Mouse (Mus musculus): ENCODE results near the gene Plagl1. TPM values are rescaled to one million over a fixed set of nuclear protein-coding genes. Genes with fewer than 3 reads are reported as not detected.

The Plagl1 gene
- total RNA-seq, 2 experiments from 2014 or later, result 38.4 to 39.4 TPM

GRCm38 (mm10) chr10:13082459-13082858, 22.2 kb downstream of the Plagl1 start:
- DNase-seq (ENCODE audit: low spot score in 2 of 2), result peak in 1 of 2 experiments; percentile 49

GRCm38 (mm10) chr10:13090596-13091424, 30.5 kb downstream of the Plagl1 start:
- DNase-seq (ENCODE audit: low spot score in 2 of 2), result peak; percentile 61 to 77

- no peak for DNase-seq (ENCODE audit: low spot score in 2 of 2)
Observed at GRCm38 (mm10) chr10:13092996-13093395, 32.7 kb downstream of the Plagl1 start.

- DNase-seq (ENCODE audit: low spot score in 2 of 2), result no peak
Observed at GRCm38 (mm10) chr10:13098895-13099294, 38.6 kb downstream of the Plagl1 start.

- no peak for DNase-seq (ENCODE audit: low spot score in 2 of 2)
Observed at GRCm38 (mm10) chr10:13100061-13100648, 39.9 kb downstream of the Plagl1 start.

GRCm38 (mm10) chr10:13102360-13102759, 42.1 kb downstream of the Plagl1 start:
- no peak for DNase-seq (ENCODE audit: low spot score in 2 of 2)

GRCm38 (mm10) chr10:13103838-13104237, 43.5 kb downstream of the Plagl1 start:
- no peak for DNase-seq (ENCODE audit: low spot score in 2 of 2)

- DNase-seq (ENCODE audit: low spot score in 2 of 2), result no peak
Observed at GRCm38 (mm10) chr10:13106909-13107624, 46.8 kb downstream of the Plagl1 start.

- no peak for DNase-seq (ENCODE audit: low spot score in 2 of 2)
Observed at GRCm38 (mm10) chr10:13108021-13108548, 47.8 kb downstream of the Plagl1 start.

GRCm38 (mm10) chr10:13108847-13109246, 48.5 kb downstream of the Plagl1 start:
- DNase-seq (ENCODE audit: low spot score in 2 of 2), result no peak

GRCm38 (mm10) chr10:13109781-13110180, 49.5 kb downstream of the Plagl1 start:
- no peak for DNase-seq (ENCODE audit: low spot score in 2 of 2)

GRCm38 (mm10) chr10:13112849-13113248, 52.5 kb downstream of the Plagl1 start:
- DNase-seq (ENCODE audit: low spot score in 2 of 2), result no peak

GRCm38 (mm10) chr10:13113641-13114040, 53.3 kb downstream of the Plagl1 start:
- DNase-seq (ENCODE audit: low spot score in 2 of 2), result no peak

- no peak for DNase-seq (ENCODE audit: low spot score in 2 of 2)
Observed at GRCm38 (mm10) chr10:13115030-13115429, 54.7 kb downstream of the Plagl1 start.

- no peak for DNase-seq (ENCODE audit: low spot score in 2 of 2)
Observed at GRCm38 (mm10) chr10:13116706-13117665, 56.7 kb downstream of the Plagl1 start.

GRCm38 (mm10) chr10:13118024-13118769, 57.9 kb downstream of the Plagl1 start:
- no peak for DNase-seq (ENCODE audit: low spot score in 2 of 2)

GRCm38 (mm10) chr10:13118770-13119102, 58.4 kb downstream of the Plagl1 start:
- DNase-seq (ENCODE audit: low spot score in 2 of 2), result no peak

- no peak for DNase-seq (ENCODE audit: low spot score in 2 of 2)
Observed at GRCm38 (mm10) chr10:13119300-13119699, 59.0 kb downstream of the Plagl1 start.

- no peak for DNase-seq (ENCODE audit: low spot score in 2 of 2)
Observed at GRCm38 (mm10) chr10:13125811-13126210, 65.5 kb downstream of the Plagl1 start.

GRCm38 (mm10) chr10:13127335-13127734, 67.0 kb downstream of the Plagl1 start:
- peak; percentile 10 to 14 for DNase-seq (ENCODE audit: low spot score in 2 of 2)
